Mouse (Mus musculus): ENCODE measurements at regions not wholly inside any gene's neighbourhood (a gene's known extent, or its start where the extent isn't known, plus 50 kb on each side); places are given as distances from the start of the nearest gene placed in this dataset.

- Histone ChIP-seq H3K4me1 (ENCODE audit: insufficient read depth, low read length) (no peaks in the 10 kb centered on the region; the same call in 1 of the 2 replicates), H3K4me3 (ENCODE audit: low read length) (no peak overlapping the region), H3K27ac (no peak overlapping the region), H3K9me3 (ENCODE audit: low read length) (no peaks in the 10 kb centered on the region), H3K4me2 (ENCODE audit: low read depth, low read length) (no peak overlapping the region), H3K9ac (replicated peaks; ENCODE audit: low read length) (no peak overlapping the region), H3K27me3 (ENCODE audit: insufficient read depth, low read length) (no peaks in the 10 kb centered on the region), H3K36me3 (ENCODE audit: insufficient read depth, low read length) (no peaks in the 10 kb centered on the region)
- no peak for TF ChIP-seq CTCF (IDR thresholded peaks at IDR 0.05; ENCODE audit: low read depth)
- DNase-seq (ENCODE audit: low spot score) (no peak), ATAC-seq (no peak)
- 85% methylated on average over 14 of the region's 14 CpGs for WGBS
Measured at GRCm38 (mm10) chr17:83101756-83102155, 113.3 kb upstream of the Pkdcc start.

GRCm38 (mm10) chr17:83102675-83103412, 112.2 kb upstream of the Pkdcc start:
- Histone ChIP-seq H3K36me3 (ENCODE audit: insufficient read depth, low read length) (no peaks in the 10 kb centered on the region), H3K9me3 (ENCODE audit: low read length) (no peaks in the 10 kb centered on the region), H3K9ac (replicated peaks; ENCODE audit: low read length) (no peak overlapping the region), H3K4me1 (ENCODE audit: insufficient read depth, low read length) (no peaks in the 10 kb centered on the region; the same call in 1 of the 2 replicates), H3K4me3 (ENCODE audit: low read length) (no peak overlapping the region), H3K4me2 (ENCODE audit: low read depth, low read length) (no peak overlapping the region), H3K27ac (no peak overlapping the region), H3K27me3 (ENCODE audit: insufficient read depth, low read length) (no peaks in the 10 kb centered on the region)
- TF ChIP-seq CTCF (IDR thresholded peaks at IDR 0.05; ENCODE audit: low read depth) = no peak
- ATAC-seq = no peak
- DNase-seq (ENCODE audit: low spot score) = no peak
- 59% methylated on average over 6 of the region's 6 CpGs for WGBS

DNA sequence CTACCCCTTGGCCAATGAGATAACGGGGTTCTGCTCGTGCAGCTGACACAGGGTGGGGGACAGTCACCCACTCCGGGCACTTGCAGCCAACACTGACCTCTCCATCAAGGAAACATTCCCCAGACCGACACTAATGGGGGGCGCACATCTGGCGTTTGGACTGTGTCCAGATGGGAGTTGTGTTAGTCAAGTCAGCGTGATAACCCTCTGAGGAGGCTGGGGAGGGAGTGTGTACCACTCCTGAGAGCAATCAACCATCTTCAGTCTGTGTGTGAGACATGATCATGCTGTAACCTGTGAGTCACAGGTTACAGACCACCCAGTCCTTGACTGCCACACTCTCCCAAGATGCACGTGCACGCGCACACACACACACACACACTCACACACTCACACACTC, 106.9 kb upstream of the Pkdcc start:
- no peak for TF ChIP-seq CTCF (IDR thresholded peaks at IDR 0.05; ENCODE audit: low read depth)
- ATAC-seq = no peak
- no peak overlapping the region for H3K4me2 ChIP-seq (ENCODE audit: low read depth, low read length)
- no peaks in the 10 kb centered on the region for H3K36me3 ChIP-seq (ENCODE audit: insufficient read depth, low read length)
- H3K4me1 ChIP-seq (ENCODE audit: insufficient read depth, low read length) = 0 out of 2 replicates have a peak, but pooled peaks cover 2% of the 10 kb centered on the region
- H3K9me3 ChIP-seq (ENCODE audit: low read length) = no peaks in the 10 kb centered on the region
- no peak overlapping the region for H3K9ac ChIP-seq (replicated peaks; ENCODE audit: low read length)
- DNase-seq (ENCODE audit: low spot score) = no peak
- H3K4me3 ChIP-seq (ENCODE audit: low read length) = no peak overlapping the region
- 71% methylated on average over 10 of the region's 10 CpGs for WGBS
- no peak overlapping the region for H3K27ac ChIP-seq
- no peaks in the 10 kb centered on the region for H3K27me3 ChIP-seq (ENCODE audit: insufficient read depth, low read length)

- peak; percentile 85 for ATAC-seq
- Histone ChIP-seq H3K27me3 (ENCODE audit: insufficient read depth, low read length) (no peaks in the 10 kb centered on the region), H3K9me3 (ENCODE audit: low read length) (no peaks in the 10 kb centered on the region), H3K36me3 (ENCODE audit: insufficient read depth, low read length) (no peaks in the 10 kb centered on the region), H3K9ac (replicated peaks; ENCODE audit: low read length) (no peak overlapping the region), H3K4me3 (ENCODE audit: low read length) (no peak overlapping the region), H3K4me1 (ENCODE audit: insufficient read depth, low read length) (0 out of 2 replicates have a peak, but pooled peaks cover 2% of the 10 kb centered on the region), H3K4me2 (ENCODE audit: low read depth, low read length) (no peak overlapping the region), H3K27ac (no peak overlapping the region)
- peak; percentile 75 for DNase-seq (ENCODE audit: low spot score)
- TF ChIP-seq CTCF (IDR thresholded peaks at IDR 0.05; ENCODE audit: low read depth) = no peak
- 31% methylated on average over 10 of the region's 10 CpGs for WGBS
Measured at GRCm38 (mm10) chr17:83109792-83110440, 105.2 kb upstream of the Pkdcc start.

DNA sequence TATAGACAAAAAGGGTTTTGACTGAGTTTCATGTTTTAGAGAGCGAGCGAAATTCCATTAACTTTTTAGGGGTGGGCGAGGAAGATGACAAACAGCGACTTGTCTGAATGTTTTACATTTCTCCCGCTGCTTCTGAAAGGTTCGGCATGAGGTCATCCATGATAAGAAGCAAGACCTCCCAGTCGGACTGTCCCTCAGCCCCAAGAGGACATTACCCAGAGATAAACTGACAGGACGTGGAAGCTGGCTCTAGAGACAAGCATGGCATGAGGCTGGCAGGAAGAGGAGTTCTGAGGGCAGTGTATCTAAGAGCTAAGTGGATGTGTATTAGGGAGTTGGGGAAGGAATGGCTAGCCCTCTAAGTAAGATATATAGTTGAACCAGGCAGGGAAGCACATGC, 104.5 kb upstream of the Pkdcc start:
- ATAC-seq (no peak), DNase-seq (ENCODE audit: low spot score) (no peak)
- no peak overlapping the region for H3K27ac ChIP-seq
- H3K9ac ChIP-seq (replicated peaks; ENCODE audit: low read length) = no peak overlapping the region
- TF ChIP-seq CTCF (IDR thresholded peaks at IDR 0.05; ENCODE audit: low read depth) = no peak
- H3K4me2 ChIP-seq (ENCODE audit: low read depth, low read length) = no peak overlapping the region
- no peaks in the 10 kb centered on the region for H3K9me3 ChIP-seq (ENCODE audit: low read length)
- H3K4me1 ChIP-seq (ENCODE audit: insufficient read depth, low read length) = 0 out of 2 replicates have a peak, but pooled peaks cover 2% of the 10 kb centered on the region
- H3K4me3 ChIP-seq (ENCODE audit: low read length) = no peak overlapping the region
- H3K27me3 ChIP-seq (ENCODE audit: insufficient read depth, low read length) = no peaks in the 10 kb centered on the region
- 68% methylated on average over 8 of the region's 8 CpGs for WGBS
- H3K36me3 ChIP-seq (ENCODE audit: insufficient read depth, low read length) = no peaks in the 10 kb centered on the region

DNA sequence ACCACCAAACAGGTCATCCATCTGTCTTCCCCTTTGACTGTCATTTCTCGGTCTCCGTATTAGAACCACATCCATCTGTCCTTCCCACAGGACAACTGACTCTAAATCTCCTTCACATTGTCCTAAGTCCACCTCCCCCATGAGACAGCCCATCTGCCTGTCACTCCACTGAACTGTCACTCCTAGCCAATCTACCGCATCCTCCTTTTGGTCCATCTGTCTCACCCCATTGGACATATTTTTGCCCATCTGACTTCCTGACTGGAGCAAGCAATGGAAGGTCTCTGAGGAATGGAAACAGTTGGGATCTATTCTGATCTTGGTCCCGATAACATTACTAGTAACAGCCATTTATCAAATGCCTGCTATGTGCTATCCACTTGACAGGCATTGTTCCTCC, 99.9 kb upstream of the Pkdcc start:
- Histone ChIP-seq H3K27me3 (ENCODE audit: insufficient read depth, low read length) (no peaks in the 10 kb centered on the region), H3K9me3 (ENCODE audit: low read length) (no peaks in the 10 kb centered on the region), H3K27ac (no peak overlapping the region), H3K4me2 (ENCODE audit: low read depth, low read length) (no peak overlapping the region), H3K4me1 (ENCODE audit: insufficient read depth, low read length) (0 out of 2 replicates have a peak, but pooled peaks cover 5% of the 10 kb centered on the region), H3K36me3 (ENCODE audit: insufficient read depth, low read length) (no peaks in the 10 kb centered on the region), H3K9ac (replicated peaks; ENCODE audit: low read length) (no peak overlapping the region), H3K4me3 (ENCODE audit: low read length) (no peak overlapping the region)
- ATAC-seq = no peak
- WGBS = 59% methylated on average over 4 of the region's 4 CpGs
- no peak for TF ChIP-seq CTCF (IDR thresholded peaks at IDR 0.05; ENCODE audit: low read depth)
- DNase-seq (ENCODE audit: low spot score) = no peak

Measured in hindbrain, postnatal 0 days (tissue).